Mouse (Mus musculus): ENCODE data around the gene Slc16a11. TPM values are rescaled to one million over a fixed set of nuclear protein-coding genes. Genes with fewer than 3 reads are reported as not detected.

Slc16a11 gene
- total and polyA plus RNA-seq, 3 experiments = 0.51 to 2.3 TPM; not detected in 1

DNA sequence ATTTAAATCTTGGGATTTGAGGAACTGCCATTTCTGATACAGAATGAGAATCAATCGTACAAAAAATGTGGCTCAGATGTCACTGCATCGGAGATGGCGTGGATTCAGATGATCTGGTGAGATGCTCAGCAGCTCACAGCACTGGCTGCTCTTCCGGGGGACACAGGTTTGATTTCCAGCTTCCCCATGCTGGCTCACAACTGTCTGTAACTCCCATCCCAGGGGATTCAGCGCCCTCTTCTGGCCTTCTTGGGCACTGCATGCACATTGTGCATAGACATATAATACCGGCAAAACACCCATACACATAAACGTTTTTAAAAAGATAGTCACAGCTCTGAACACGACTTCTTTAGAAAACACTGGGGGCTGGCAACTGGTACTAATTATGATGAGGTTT, 34.9 kb upstream of the Slc16a11 start:
- Histone ChIP-seq H3K9ac (ENCODE audit: insufficient read depth, low read depth) (no peak overlapping the region), H3K27ac (ENCODE audit: insufficient read depth, low read depth) (no peak overlapping the region), H3K4me3 (replicated peaks in 1 of 3; ENCODE audit: low read depth in 2 of 3, low read length in 2 of 3, poor library complexity in 1 of 3) (no peak overlapping the region), H3K4me2 (ENCODE audit: insufficient read depth, low read depth, poor library complexity, severe bottlenecking) (no peak overlapping the region), H3K36me3 (replicated peaks in 1 of 2; ENCODE audit: control insufficient read depth in 1 of 2, insufficient read depth in 1 of 2, low read length in 1 of 2) (no peaks in the 10 kb centered on the region), H3K9me3 (replicated peaks; ENCODE audit: low read length) (peaks cover 20% of the 10 kb centered on the region), H3K27me3 (replicated peaks) (peaks cover 12% of the 10 kb centered on the region), H3K79me2 (replicated peaks; ENCODE audit: control insufficient read depth, extremely low read depth, insufficient read depth, poor library complexity, severe bottlenecking) (no peaks in the 10 kb centered on the region), H3K4me1 (ENCODE audit: control insufficient read depth in 1 of 2, insufficient read depth in 2 of 2) (peaks cover 2 to 5% of the 10 kb centered on the region in 2 experiments; a peak in 2 of 4 replicates)
- in situ Hi-C loops (cut with MboI; ENCODE audit: low pct_ligation_motif_present, low pct_unique_long_range_greater_than_20kb, low sequenced_read_pairs) (no loop called here), dilution Hi-C loops (cut with MboI; ENCODE audit: extremely low pct_ligation_motif_present, extremely low pct_unique_long_range_greater_than_20kb, low sequenced_read_pairs) (no loop called here)
- peak; percentile 20 for DNase-seq (ENCODE audit: extremely low read depth)
- TF ChIP-seq TBP (conservative IDR thresholded peaks at IDR 0.05; ENCODE audit: low read depth, low read length) (no peak), CHD1 (IDR thresholded peaks at IDR 0.05; ENCODE audit: low read depth, low read length) (no peak), USF2 (conservative IDR thresholded peaks at IDR 0.05; ENCODE audit: low read depth, low read length) (no peak), CTCF (conservative IDR thresholded peaks at IDR 0.05 in 1 of 2, IDR thresholded peaks at IDR 0.05 in 1 of 2; ENCODE audit: low read depth in 2 of 2, low read length in 2 of 2) (peak; percentile 40 to 49), SMC3 (IDR thresholded peaks at IDR 0.05; ENCODE audit: low read depth, low read length) (0 out of 2 replicates have a peak, but pooled peaks have one; percentile 12), ETS1 (conservative IDR thresholded peaks at IDR 0.05; ENCODE audit: low read depth, low read length) (no peak)

DNA sequence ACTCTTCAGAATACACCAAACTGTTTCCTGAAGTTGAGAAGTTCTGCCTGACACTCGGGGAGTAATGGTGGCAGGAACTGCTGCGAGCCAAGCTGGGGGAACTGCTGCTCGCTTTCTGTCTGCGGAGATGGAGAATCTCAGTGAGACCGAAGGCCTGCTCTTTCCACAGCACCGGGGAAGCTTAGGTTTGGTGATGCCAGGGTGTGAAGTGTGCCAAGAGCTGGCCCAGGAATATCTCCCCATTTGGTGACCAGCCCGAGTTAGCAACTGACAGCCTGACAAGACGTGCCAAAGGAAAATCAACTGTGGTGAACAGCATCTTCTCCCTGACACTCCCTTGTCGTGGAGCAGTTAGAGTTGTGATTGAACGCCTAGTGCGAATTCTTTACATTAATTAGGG, 34.2 kb upstream of the Slc16a11 start:
- H3K27ac ChIP-seq (ENCODE audit: insufficient read depth, low read depth) = no peak overlapping the region
- H3K36me3 ChIP-seq (replicated peaks in 1 of 2; ENCODE audit: control insufficient read depth in 1 of 2, insufficient read depth in 1 of 2, low read length in 1 of 2) = no peaks in the 10 kb centered on the region
- H3K9me3 ChIP-seq (replicated peaks; ENCODE audit: low read length) = peaks cover 20% of the 10 kb centered on the region
- no peak overlapping the region for H3K4me2 ChIP-seq (ENCODE audit: insufficient read depth, low read depth, poor library complexity, severe bottlenecking)
- TF ChIP-seq NRF1 (IDR thresholded peaks at IDR 0.05; ENCODE audit: low read depth, low read length) = no peak
- no peak for TF ChIP-seq HCFC1 (IDR thresholded peaks at IDR 0.05; ENCODE audit: low read depth, low read length)
- no peak for TF ChIP-seq RAD21 (IDR thresholded peaks at IDR 0.05; ENCODE audit: low read depth, low read length)
- TF ChIP-seq ELF1 (IDR thresholded peaks at IDR 0.05; ENCODE audit: low read depth, low read length) = no peak
- TF ChIP-seq POLR2A (IDR thresholded peaks at IDR 0.05; ENCODE audit: low read depth, low read length) = no peak
- H3K4me3 ChIP-seq (replicated peaks in 1 of 3; ENCODE audit: low read depth in 2 of 3, low read length in 2 of 3, poor library complexity in 1 of 3) = no peak overlapping the region
- dilution Hi-C loops (cut with MboI; ENCODE audit: extremely low pct_ligation_motif_present, extremely low pct_unique_long_range_greater_than_20kb, low sequenced_read_pairs) = no loop called here
- no peak overlapping the region for H3K9ac ChIP-seq (ENCODE audit: insufficient read depth, low read depth)
- in situ Hi-C loops (cut with MboI; ENCODE audit: low pct_ligation_motif_present, low pct_unique_long_range_greater_than_20kb, low sequenced_read_pairs) = no loop called here
- DNase-seq (ENCODE audit: extremely low read depth) = no peak
- H3K27me3 ChIP-seq (replicated peaks) = peaks cover 12% of the 10 kb centered on the region
- no peaks in the 10 kb centered on the region for H3K79me2 ChIP-seq (replicated peaks; ENCODE audit: control insufficient read depth, extremely low read depth, insufficient read depth, poor library complexity, severe bottlenecking)
- H3K4me1 ChIP-seq (ENCODE audit: control insufficient read depth in 1 of 2, insufficient read depth in 2 of 2) = peaks cover 2 to 5% of the 10 kb centered on the region in 2 experiments; a peak in 2 of 4 replicates

DNA sequence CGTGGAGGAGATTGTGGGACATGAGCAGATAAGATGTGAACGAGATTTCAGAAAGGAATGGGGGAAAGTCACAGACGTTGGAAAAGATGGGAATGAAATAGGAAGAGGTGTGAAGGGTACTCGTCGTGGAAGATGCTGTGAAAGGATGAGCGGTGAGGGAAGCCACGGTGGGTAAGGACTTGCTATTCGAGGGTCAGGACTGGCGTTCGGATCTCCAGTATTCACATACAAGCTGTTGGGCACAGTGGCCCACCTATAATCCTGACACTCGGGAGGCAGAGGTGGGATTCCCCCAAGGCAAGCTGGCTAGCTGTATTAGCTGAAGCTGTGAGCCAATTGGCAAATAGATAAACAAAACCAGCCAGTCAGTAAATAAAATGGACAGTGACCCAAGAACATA, 33.8 kb upstream of the Slc16a11 start:
- no peak for DNase-seq (ENCODE audit: extremely low read depth)
- in situ Hi-C loops (cut with MboI; ENCODE audit: low pct_ligation_motif_present, low pct_unique_long_range_greater_than_20kb, low sequenced_read_pairs) (no loop called here), dilution Hi-C loops (cut with MboI; ENCODE audit: extremely low pct_ligation_motif_present, extremely low pct_unique_long_range_greater_than_20kb, low sequenced_read_pairs) (no loop called here)
- Histone ChIP-seq H3K36me3 (replicated peaks in 1 of 2; ENCODE audit: control insufficient read depth in 1 of 2, insufficient read depth in 1 of 2, low read length in 1 of 2) (no peaks in the 10 kb centered on the region), H3K4me3 (replicated peaks in 1 of 3; ENCODE audit: low read depth in 2 of 3, low read length in 2 of 3, poor library complexity in 1 of 3) (no peak overlapping the region), H3K27ac (ENCODE audit: insufficient read depth, low read depth) (no peak overlapping the region), H3K9ac (ENCODE audit: insufficient read depth, low read depth) (no peak overlapping the region), H3K4me2 (ENCODE audit: insufficient read depth, low read depth, poor library complexity, severe bottlenecking) (no peak overlapping the region), H3K9me3 (replicated peaks; ENCODE audit: low read length) (peaks cover 20% of the 10 kb centered on the region), H3K4me1 (ENCODE audit: control insufficient read depth in 1 of 2, insufficient read depth in 2 of 2) (peaks cover 2 to 4% of the 10 kb centered on the region in 2 experiments; a peak in 2 of 4 replicates), H3K79me2 (replicated peaks; ENCODE audit: control insufficient read depth, extremely low read depth, insufficient read depth, poor library complexity, severe bottlenecking) (no peaks in the 10 kb centered on the region), H3K27me3 (replicated peaks) (peaks cover 12% of the 10 kb centered on the region)
- TF ChIP-seq JUND (conservative IDR thresholded peaks at IDR 0.05; ENCODE audit: low read depth, low read length) (no peak), NELFE (IDR thresholded peaks at IDR 0.05; ENCODE audit: low read depth, low read length) (no peak), TCF12 (IDR thresholded peaks at IDR 0.05; ENCODE audit: low read depth, low read length) (no peak), SMC3 (IDR thresholded peaks at IDR 0.05; ENCODE audit: low read depth, low read length) (no peak), POLR2AphosphoS2 (IDR thresholded peaks at IDR 0.05; ENCODE audit: low read depth, low read length) (no peak), ZKSCAN1 (IDR thresholded peaks at IDR 0.05; ENCODE audit: borderline replicate concordance, low read depth, low read length) (no peak), TBP (conservative IDR thresholded peaks at IDR 0.05; ENCODE audit: low read depth, low read length) (no peak), RCOR1 (conservative IDR thresholded peaks at IDR 0.05; ENCODE audit: low read depth, low read length) (no peak)

Measured in CH12.LX (cell line).